Mouse (Mus musculus) thymus, postnatal 25 days (tissue): Measurements from ENCODE around the gene Ccdc61.

ENCODE experiments used
- DNase-seq: peaks from one replicate; pipeline ENCODE4 v3.0.0; 2022

Gene Ccdc61

DNA sequence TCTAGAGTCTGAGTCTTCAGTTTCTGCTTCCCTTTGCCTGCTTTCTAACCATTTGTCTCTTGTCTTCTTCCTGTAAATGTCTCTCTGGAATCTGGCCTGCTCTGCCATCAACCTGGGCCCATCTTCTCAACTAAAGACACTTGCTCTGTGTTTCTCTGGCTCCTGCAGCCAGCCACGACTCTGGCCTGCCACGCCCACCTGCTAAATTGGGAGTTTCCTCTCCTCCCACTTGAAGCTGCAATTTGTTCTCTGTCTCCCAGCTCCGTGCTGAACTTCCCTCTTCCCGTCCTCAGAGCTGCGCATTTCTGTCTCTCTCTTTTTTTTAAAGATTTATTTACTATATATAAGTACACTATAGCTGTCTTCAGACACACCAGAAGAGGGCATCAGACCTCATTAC lies 65.4 kb downstream of the Ccdc61 start:
- no peak for DNase-seq

DNA sequence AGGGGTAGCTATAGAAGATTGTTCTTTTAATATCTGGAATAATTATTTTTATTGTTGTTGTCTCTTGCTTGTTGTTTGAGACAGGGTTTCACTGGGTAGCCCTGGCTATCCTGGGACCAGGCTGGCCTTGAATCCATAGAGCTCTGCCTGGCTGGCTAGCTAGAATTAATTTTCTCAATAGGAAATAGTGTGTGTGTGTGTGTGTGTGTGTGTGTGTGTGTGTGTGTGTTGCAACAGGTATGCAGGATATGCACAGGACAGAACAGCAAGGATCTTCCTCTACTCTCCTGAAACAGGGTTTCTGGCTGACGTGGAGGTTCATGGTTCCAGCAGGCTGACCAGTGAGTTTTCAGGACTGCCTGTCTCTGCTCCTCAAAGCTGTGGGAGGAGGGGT lies 69.0 kb downstream of the Ccdc61 start:
- no peak for DNase-seq
